Mouse (Mus musculus): Measurements from ENCODE around the gene Vmn1r231. TPM values are rescaled to one million over a fixed set of nuclear protein-coding genes. Genes with fewer than 3 reads are reported as not detected.

Vmn1r231 gene
- not detected in 2 replicates for polyA plus RNA-seq (2012; rRNA removed)

DNA sequence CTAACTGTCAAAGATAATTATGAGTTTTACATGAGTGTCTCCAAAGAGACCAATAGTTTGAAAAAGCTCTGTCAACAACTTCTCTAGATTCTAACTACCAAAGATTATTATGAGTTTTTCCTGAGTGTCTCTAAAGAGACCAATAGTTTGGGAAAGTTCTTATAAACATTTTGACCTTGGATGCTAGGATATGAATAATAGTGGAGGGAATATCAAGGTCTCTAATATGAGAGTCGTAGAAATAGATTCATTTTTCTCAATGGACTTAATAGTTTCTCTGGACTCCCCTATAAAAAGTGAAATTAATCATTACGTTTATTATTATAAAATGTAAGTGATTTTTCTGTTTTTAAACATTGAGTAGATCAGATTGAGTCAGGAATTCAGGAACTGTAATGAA is at the start of gene Vmn1r231:
Gene Vmn1r231, minus strand, starts transcription at position 101 of the 400 bp plus-strand sequence.
- H3K27me3 ChIP-seq (ENCODE audit: control insufficient read depth, insufficient read depth, low read length): no peaks in the 10 kb centered on the region
- 47% methylated on average over 2 of the region's 2 CpGs for WGBS
- no peaks in the 10 kb centered on the region for H3K4me1 ChIP-seq (ENCODE audit: control insufficient read depth, insufficient read depth, low read length)
- H3K4me3 ChIP-seq (replicated peaks; ENCODE audit: insufficient read depth, low read depth, low read length): no peak within 1 kb of the TSS
- TF ChIP-seq CTCF (IDR thresholded peaks at IDR 0.05; ENCODE audit: borderline replicate concordance, insufficient read depth, low read depth, low read length): no peak
- no peak for TF ChIP-seq POLR2A (IDR thresholded peaks at IDR 0.05; ENCODE audit: borderline replicate concordance, insufficient read depth, low read length)
- DNase-seq: no peak
- no peak within 1 kb of the TSS for H3K27ac ChIP-seq (ENCODE audit: insufficient read depth, low read length)

DNA sequence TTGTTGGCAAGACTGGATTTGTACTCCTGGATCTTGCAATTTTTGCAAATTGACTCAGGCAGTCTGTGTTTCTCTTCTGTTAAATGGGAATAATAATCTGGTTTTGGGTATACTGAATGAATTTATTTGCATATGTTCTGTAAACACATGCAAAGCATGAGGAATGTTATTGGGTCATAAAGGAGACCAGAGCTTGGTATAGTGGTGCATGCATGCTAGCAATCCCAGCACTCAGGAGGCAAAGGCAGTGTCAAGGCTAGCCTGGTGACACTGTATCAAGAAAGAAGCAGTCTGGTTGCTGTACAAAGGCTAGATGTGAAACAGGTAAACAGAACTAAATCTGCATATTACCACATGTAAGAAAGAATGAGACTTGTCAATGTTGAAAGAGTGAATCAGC is 41.7 kb upstream of the Vmn1r231 start:
- H3K4me1 ChIP-seq (ENCODE audit: control insufficient read depth, insufficient read depth, low read length): peaks cover 10% of the 10 kb centered on the region
- TF ChIP-seq POLR2A (IDR thresholded peaks at IDR 0.05; ENCODE audit: borderline replicate concordance, insufficient read depth, low read length) (no peak), CTCF (IDR thresholded peaks at IDR 0.05; ENCODE audit: borderline replicate concordance, insufficient read depth, low read depth, low read length) (no peak)
- DNase-seq: no peak
- H3K27ac ChIP-seq (ENCODE audit: insufficient read depth, low read length): no peak overlapping the region
- H3K4me3 ChIP-seq (replicated peaks; ENCODE audit: insufficient read depth, low read depth, low read length): peak overlapping the region; percentile 99
- no peaks in the 10 kb centered on the region for H3K27me3 ChIP-seq (ENCODE audit: control insufficient read depth, insufficient read depth, low read length)

DNA sequence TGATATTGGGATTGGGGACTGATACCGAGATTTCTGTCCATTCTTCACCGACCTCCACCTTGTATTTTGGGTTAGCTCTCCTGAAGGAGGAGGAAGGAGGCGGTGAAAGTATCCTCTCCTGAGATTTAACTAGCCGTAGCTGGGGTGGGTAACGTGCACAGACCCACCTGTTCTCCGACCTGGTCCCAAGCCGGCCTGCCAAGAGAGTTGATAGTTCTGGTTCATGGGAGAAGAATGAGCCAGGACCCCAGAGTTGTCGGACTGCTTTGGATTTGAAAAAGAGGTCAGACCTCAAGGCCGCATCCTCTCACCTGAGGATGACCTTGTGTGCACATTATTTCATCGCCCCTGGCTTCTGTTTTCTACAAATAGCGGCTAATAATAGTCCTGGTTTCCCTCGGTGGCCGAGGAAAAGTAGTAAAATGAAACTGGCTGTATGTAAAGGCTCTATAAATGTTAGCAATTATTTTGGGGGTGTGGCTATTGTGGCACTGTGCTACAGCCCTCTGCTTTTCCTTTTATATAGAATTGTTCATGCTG is 41.2 kb upstream of the Vmn1r231 start:
- Histone ChIP-seq H3K27me3 (ENCODE audit: control insufficient read depth, insufficient read depth, low read length) (no peaks in the 10 kb centered on the region), H3K4me1 (ENCODE audit: control insufficient read depth, insufficient read depth, low read length) (peaks cover 10% of the 10 kb centered on the region), H3K27ac (ENCODE audit: insufficient read depth, low read length) (peak overlapping the region; percentile 97), H3K4me3 (replicated peaks; ENCODE audit: insufficient read depth, low read depth, low read length) (peak overlapping the region; percentile 99)
- no peak for TF ChIP-seq POLR2A (IDR thresholded peaks at IDR 0.05; ENCODE audit: borderline replicate concordance, insufficient read depth, low read length)
- TF ChIP-seq CTCF (IDR thresholded peaks at IDR 0.05; ENCODE audit: borderline replicate concordance, insufficient read depth, low read depth, low read length): no peak
- DNase-seq: peak in 1 of 2 experiments; percentile 36
- under 1% methylated on average over 13 of the region's 13 CpGs for WGBS

GRCm38 (mm10) chr17:20944985-20945891 is 40.3 kb upstream of the Vmn1r231 start, which contains the start of gene Ppp2r1a:
TSS of gene Ppp2r1a (plus strand) at chr17:20945311.
- Histone ChIP-seq H3K4me1 (ENCODE audit: control insufficient read depth, insufficient read depth, low read length) (peaks cover 10% of the 10 kb centered on the region), H3K4me3 (replicated peaks; ENCODE audit: insufficient read depth, low read depth, low read length) (peak within 1 kb of the TSS; percentile 99), H3K27me3 (ENCODE audit: control insufficient read depth, insufficient read depth, low read length) (no peaks in the 10 kb centered on the region), H3K27ac (ENCODE audit: insufficient read depth, low read length) (peak within 1 kb of the TSS; percentile 97)
- TF ChIP-seq POLR2A (IDR thresholded peaks at IDR 0.05; ENCODE audit: borderline replicate concordance, insufficient read depth, low read length) (peak; percentile 58; the same call in 1 of the 2 replicates), CTCF (IDR thresholded peaks at IDR 0.05; ENCODE audit: borderline replicate concordance, insufficient read depth, low read depth, low read length) (no peak)
- under 1% methylated on average over 69 of the region's 69 CpGs for WGBS
- peak; percentile 99 to 100 for DNase-seq

- Histone ChIP-seq H3K4me1 (ENCODE audit: control insufficient read depth, insufficient read depth, low read length) (peaks cover 7% of the 10 kb centered on the region), H3K27ac (ENCODE audit: insufficient read depth, low read length) (0 out of 2 replicates have a peak overlapping the region, but pooled peaks have one; percentile 85), H3K27me3 (ENCODE audit: control insufficient read depth, insufficient read depth, low read length) (no peaks in the 10 kb centered on the region), H3K4me3 (replicated peaks; ENCODE audit: insufficient read depth, low read depth, low read length) (peak overlapping the region; percentile 73)
- TF ChIP-seq POLR2A (IDR thresholded peaks at IDR 0.05; ENCODE audit: borderline replicate concordance, insufficient read depth, low read length) (no peak), CTCF (IDR thresholded peaks at IDR 0.05; ENCODE audit: borderline replicate concordance, insufficient read depth, low read depth, low read length) (no peak)
- DNase-seq: peak in 1 of 2 experiments; percentile 14
- 34% methylated on average over 3 of the region's 3 CpGs for WGBS
Measured at GRCm38 (mm10) chr17:20944226-20944625, 39.3 kb upstream of the Vmn1r231 start.

DNA sequence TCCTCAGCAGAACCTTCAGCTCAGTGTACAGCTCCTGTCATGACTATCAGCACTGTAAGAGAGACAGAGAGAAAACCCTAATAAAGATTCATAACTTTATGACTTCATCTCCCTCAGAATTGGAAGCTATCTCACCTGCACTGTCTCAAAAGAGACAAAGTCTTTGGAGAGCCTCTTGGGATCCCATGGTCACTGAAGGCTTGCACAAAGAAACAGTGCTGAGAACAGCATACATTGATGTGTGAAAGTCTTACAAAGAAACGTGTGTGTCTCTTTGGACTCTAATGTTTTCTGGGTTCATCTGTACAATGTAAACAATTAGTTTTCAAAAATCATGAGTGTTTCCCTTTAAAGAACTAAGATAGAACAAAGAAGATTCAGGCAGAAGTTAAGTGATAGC is 14.7 kb upstream of the Vmn1r231 start, which contains the start of gene Vmn1r232:
Gene Vmn1r232, minus strand, starts transcription at position 101 of the 400 bp plus-strand sequence.
- Histone ChIP-seq H3K4me1 (ENCODE audit: control insufficient read depth, insufficient read depth, low read length) (no peaks in the 10 kb centered on the region), H3K27ac (ENCODE audit: insufficient read depth, low read length) (no peak within 1 kb of the TSS), H3K27me3 (ENCODE audit: control insufficient read depth, insufficient read depth, low read length) (no peaks in the 10 kb centered on the region), H3K4me3 (replicated peaks; ENCODE audit: insufficient read depth, low read depth, low read length) (no peak within 1 kb of the TSS)
- 46% methylated on average over 1 of the region's 1 CpGs for WGBS
- DNase-seq: no peak
- no peak for TF ChIP-seq CTCF (IDR thresholded peaks at IDR 0.05; ENCODE audit: borderline replicate concordance, insufficient read depth, low read depth, low read length)
- TF ChIP-seq POLR2A (IDR thresholded peaks at IDR 0.05; ENCODE audit: borderline replicate concordance, insufficient read depth, low read length): no peak

- no peak within 1 kb of the TSS for H3K4me3 ChIP-seq (replicated peaks; ENCODE audit: insufficient read depth, low read depth, low read length)
- H3K4me1 ChIP-seq (ENCODE audit: control insufficient read depth, insufficient read depth, low read length): no peaks in the 10 kb centered on the region
- no peaks in the 10 kb centered on the region for H3K27me3 ChIP-seq (ENCODE audit: control insufficient read depth, insufficient read depth, low read length)
- TF ChIP-seq POLR2A (IDR thresholded peaks at IDR 0.05; ENCODE audit: borderline replicate concordance, insufficient read depth, low read length) (no peak), CTCF (IDR thresholded peaks at IDR 0.05; ENCODE audit: borderline replicate concordance, insufficient read depth, low read depth, low read length) (no peak)
- no peak within 1 kb of the TSS for H3K27ac ChIP-seq (ENCODE audit: insufficient read depth, low read length)
- DNase-seq: no peak
- WGBS: 4% methylated on average over 1 of the region's 1 CpGs
Measured at GRCm38 (mm10) chr17:20840144-20840543, 64.7 kb downstream of the Vmn1r231 start, which contains the start of gene Vmn1r230. TSS of gene Vmn1r230 (plus strand) at chr17:20840444.

Other genes with a start within 250 kb of the Vmn1r231 start
- gene Vmn1r226, start 222.2 kb downstream of the Vmn1r231 start, polyA plus RNA-seq (2012; rRNA removed): not detected in 2 replicates
- gene Vmn1r227, start 175.2 kb downstream of the Vmn1r231 start, polyA plus RNA-seq (2012; rRNA removed): not detected in 2 replicates
- not detected in 2 replicates for gene Vmn1r228, start 118.9 kb downstream of the Vmn1r231 start, polyA plus RNA-seq (2012; rRNA removed)
- gene Vmn1r229, start 93.5 kb downstream of the Vmn1r231 start, polyA plus RNA-seq (2012; rRNA removed): not detected in 2 replicates
- not detected in 2 replicates for gene Vmn1r230, start 64.6 kb downstream of the Vmn1r231 start, polyA plus RNA-seq (2012; rRNA removed)
- not detected in 2 replicates for gene Vmn1r232, start 14.6 kb upstream of the Vmn1r231 start, polyA plus RNA-seq (2012; rRNA removed)
- 530 and 556 TPM in 2 replicates for gene Ppp2r1a, start 40.2 kb upstream of the Vmn1r231 start, polyA plus RNA-seq (2012; rRNA removed)
- gene Vmn1r233, start 91.4 kb upstream of the Vmn1r231 start, polyA plus RNA-seq (2012; rRNA removed): not detected in 2 replicates
- gene Zfp160, start 103.8 kb upstream of the Vmn1r231 start, polyA plus RNA-seq (2012; rRNA removed): 17.6 and 18.3 TPM in 2 replicates

All from cerebellum, adult 2 months (tissue).